Mouse (Mus musculus): ENCODE results near the gene Htra1.

DNA sequence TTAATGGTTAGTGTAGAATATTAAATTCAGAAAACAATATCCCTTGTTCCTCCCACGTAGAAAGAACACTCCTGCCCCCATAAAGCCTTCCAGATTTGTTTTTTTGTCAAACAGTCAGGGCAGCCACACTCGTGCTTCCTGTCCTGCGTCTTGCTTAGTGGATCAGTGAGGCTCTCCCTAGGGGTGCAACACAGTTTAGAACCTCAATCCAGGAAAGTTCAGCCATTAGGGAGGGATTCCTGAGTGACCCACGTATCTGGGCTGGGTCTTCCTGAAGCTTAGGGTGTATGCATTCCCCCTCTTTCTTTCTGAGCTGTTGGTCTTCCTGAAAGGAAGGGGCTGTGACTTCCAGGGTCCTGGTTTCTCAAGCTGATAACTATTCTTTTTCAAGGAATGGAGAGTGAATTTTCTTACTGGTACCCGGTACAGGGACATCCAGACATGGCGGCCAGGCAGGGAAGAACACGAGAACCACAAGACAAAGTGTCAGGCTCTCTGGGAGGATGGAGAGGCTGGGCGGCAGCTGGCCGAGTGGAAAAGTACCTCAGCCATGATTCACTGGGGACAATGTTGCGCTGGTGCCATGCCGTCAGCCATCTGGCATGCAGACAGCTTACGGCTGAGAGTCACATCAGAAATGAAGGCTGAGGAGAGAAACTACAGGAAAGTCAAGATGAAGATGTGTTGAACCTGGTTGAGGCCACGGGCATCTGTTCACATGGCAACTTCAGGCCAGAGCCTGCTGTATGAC is 12.8 kb upstream of the Htra1 start:
- TF ChIP-seq FOSL1 (IDR thresholded peaks at IDR 0.05; ENCODE audit: insufficient read depth, low read length, poor library complexity, severe bottlenecking): no peak
- no peak for TF ChIP-seq MYOG (IDR thresholded peaks at IDR 0.05; ENCODE audit: control insufficient read depth, extremely low read depth, insufficient read length)
- TF ChIP-seq CTCF (IDR thresholded peaks at IDR 0.05; ENCODE audit: control insufficient read depth, insufficient read depth, insufficient read length): no peak
- no peak for TF ChIP-seq CEBPB (IDR thresholded peaks at IDR 0.05; ENCODE audit: low read depth)
- no peak for TF ChIP-seq MYOD1 (IDR thresholded peaks at IDR 0.05; ENCODE audit: control insufficient read depth, insufficient read length, low read depth)
